Mouse (Mus musculus) thymus, postnatal 10 days (tissue): ENCODE measurements around the gene Gm3250.
"Not testable (repeated sequence)": the region's sequence is repeated elsewhere in the genome, so short reads cannot be mapped to it uniquely, and the experiment has no call there.

Experiments
- DNase-seq, 2 experiments: peaks; one replicate each; pipeline ENCODE4 v3.0.0; 2021; ENCODE audit warnings: low spot score in 2 of 2

The Gm3250 gene

DNA sequence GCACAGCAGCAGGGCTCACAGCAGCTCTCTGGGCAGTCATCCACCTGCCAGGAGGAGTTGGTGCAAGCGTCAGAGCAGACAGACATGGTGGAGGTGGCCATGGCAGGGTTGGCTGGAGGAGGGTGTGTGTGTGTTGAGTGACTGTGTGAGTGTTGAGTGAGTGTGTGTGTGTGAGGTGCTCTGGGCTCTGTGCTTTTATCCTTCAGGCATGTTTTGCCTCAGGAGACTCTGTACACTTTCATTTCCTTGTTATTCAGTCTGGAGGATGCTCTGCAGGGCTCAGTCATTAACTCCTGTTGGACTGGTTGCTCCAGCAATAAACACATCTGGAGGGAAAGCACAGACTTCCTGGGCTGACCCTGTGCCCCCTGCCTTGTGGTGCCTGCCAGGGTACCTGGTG lies 31.1 kb downstream of the Gm3250 start, which contains the start of gene Gm9736:
Gene Gm9736 (minus strand): TSS at position 101 of the 400 bp plus-strand sequence.
- not testable (repeated sequence) for DNase-seq

DNA sequence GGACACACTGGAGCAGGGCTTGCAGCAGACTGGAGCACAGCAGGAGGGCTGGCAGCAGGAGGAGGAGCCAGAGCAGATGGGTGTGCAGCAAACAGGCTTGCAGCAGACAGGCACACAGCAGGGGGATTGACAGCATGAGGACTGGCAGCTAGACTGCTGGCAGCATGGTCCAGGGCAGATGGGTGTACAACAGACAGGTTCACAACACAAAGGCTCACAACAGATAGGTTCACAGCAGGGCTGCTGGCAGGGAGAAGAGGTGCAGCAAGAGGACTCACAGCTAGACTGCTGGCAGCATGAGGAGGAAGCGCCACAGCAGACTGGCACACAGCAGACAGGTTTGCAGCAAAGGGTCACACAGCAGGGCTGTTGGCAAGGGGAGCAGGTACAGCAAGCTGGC lies 31.7 kb downstream of the Gm3250 start:
- DNase-seq, result not testable (repeated sequence)

- not testable (repeated sequence) for DNase-seq
Measured at GRCm38 (mm10) chr10:77741924-77742688, 40.2 kb downstream of the Gm3250 start, which contains the start of gene Gm18596. Gene Gm18596 (minus strand): TSS chr10:77742638.

DNA sequence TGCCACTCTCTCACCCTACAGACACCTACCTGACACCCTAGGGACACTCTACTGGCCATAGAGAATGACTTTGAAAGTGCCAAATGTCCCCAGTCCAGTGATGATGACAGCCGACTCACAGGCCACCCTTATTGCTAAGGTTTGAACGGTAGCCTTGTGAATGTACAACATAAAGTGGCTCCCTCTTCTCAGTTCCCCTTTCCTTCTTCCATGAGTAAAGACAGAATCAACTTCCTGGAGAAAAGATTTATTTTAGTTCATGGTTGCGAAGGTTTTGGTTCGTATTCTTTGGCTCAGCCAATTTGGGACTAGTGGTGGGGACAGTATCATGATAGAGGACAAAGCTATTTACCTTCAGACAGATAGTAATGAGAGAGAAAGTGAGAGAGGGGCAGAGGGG lies 43.4 kb downstream of the Gm3250 start:
- DNase-seq, result no peak

GRCm38 (mm10) chr10:77735928-77736327 lies 46.4 kb downstream of the Gm3250 start:
- no peak for DNase-seq
